Mouse (Mus musculus) kidney, postnatal 10 days (tissue): ENCODE data around the gene Tead2.

Experiments
- DNase-seq: peaks from one replicate; pipeline ENCODE4 v3.0.0; 2021; ENCODE audit warnings: mixed read lengths

Gene Tead2

DNA sequence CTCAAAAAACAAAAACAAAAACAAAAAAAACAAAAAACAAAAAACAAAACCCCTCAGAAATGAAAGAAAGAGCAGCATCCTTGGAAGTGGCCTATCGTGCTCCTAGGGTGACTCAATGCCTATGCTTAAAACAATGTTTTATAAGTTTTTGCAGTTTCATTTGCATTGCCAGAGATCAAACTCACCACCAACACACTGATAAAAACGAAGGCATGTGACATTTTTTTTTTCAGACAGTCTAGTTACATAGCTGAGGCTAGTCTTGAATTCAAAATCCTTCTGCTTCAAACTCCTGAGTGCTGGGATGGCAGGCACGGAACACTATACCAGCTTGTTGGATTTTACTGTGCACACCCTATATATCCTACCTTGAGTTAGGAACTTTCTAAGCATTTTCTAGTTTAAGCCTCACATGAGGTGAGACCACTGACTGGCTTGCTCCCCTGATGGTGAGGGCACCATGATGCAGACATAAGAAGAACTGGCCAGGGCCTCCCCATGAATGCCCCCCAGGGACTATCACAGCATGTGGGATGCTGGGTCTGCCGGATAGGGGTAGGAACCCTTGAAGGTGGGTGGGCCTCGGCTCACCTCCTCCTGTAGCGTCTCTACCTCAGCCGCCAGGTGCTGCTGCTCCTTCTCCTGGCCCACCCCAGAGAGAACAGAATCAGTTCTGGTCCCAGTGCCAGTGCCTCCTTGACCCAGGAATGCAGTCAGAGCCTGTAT lies 22.8 kb upstream of the Tead2 start:
- no peak for DNase-seq

DNA sequence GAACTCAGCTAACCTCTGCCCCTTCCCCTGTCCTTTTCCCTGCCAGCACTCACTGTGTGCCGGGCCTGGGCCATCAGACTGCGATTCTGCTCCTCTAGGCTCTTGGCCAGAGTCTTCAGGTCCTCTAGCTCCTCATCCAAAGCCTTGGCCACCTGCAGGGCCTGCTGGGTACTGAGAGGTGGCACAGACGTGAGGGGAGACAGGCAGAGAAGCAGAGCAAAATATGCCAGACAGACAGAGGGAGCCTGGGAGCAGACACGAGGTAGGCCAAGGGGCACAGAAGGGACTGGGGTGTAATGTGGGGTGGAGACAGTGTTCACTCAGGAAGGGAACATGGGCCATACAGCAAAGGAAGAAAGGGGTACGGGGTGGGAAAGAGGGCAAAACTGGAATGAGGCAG lies 22.1 kb upstream of the Tead2 start:
- no peak for DNase-seq

DNA sequence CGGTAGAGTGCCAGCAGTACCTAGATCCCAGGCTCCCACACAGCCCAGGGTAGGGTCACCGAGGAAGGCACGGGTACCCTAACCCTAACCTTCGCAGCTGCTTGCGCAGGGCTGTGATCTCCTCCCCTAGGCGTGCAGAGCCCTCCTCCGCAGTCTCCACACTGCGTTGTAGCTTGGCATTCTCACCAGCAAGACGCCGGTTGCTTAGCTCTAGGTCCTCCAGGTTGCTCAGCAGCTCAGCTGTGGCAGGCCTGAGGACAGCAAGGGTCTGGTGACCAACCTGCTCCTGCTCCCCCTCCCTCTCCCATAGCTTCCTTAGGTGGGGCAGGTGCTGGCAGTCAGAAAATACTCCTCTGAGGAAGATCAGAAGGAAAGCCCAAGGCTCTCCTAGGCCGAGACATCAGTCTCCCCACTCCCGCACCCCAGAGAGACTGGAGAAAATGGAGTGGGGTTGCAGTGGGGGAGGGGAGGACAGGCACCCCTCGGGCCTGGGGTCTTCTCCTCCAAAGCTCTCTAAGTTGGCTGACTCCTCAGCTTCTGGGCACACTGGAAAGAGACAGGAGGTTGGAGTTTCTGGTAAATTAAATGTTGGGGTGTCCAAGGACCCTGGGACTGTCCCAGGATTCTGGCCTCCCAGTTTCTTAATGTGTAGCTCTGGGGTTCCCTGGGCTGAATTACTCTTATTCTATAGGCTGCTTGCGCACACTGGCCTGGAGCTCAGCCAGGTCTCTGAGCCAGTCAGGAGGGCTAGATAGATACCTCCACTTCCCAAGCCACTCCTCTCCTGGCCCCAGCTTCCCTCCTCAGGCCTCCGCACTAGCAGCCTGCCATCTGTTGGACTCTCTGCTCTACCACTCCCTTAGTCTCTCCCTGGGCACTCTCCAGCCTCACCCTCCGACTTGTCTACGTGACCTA lies 21.4 kb upstream of the Tead2 start:
- DNase-seq = no peak

GRCm38 (mm10) chr7:45195341-45196175 lies 20.0 kb upstream of the Tead2 start:
- DNase-seq = no peak

GRCm38 (mm10) chr7:45196176-45196535 lies 19.4 kb upstream of the Tead2 start:
- no peak for DNase-seq

DNA sequence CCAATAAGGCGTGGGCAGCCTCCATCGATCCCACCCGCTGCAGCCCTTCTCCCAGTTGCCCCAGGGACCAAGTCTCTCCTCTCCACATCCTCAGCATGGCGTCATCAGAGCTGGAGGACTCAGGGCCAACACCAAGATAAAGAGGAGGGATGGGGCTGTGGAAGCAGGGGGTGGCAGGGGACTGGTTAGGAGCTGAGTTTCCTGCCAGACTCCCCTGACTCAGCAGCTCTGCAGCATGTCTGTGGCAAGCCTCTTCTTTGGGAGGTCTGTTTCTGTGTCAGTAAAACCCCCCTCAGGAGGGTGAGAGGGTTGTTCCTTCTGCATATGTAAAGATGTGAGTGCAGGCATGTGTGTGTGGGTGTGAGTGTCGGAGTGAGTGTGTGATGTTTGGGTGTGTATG lies 18.6 kb upstream of the Tead2 start:
- DNase-seq = no peak

- peak; percentile 86 for DNase-seq
These were observed 17.1 kb upstream of the Tead2 start for GRCm38 (mm10) chr7:45198435-45198834.

DNA sequence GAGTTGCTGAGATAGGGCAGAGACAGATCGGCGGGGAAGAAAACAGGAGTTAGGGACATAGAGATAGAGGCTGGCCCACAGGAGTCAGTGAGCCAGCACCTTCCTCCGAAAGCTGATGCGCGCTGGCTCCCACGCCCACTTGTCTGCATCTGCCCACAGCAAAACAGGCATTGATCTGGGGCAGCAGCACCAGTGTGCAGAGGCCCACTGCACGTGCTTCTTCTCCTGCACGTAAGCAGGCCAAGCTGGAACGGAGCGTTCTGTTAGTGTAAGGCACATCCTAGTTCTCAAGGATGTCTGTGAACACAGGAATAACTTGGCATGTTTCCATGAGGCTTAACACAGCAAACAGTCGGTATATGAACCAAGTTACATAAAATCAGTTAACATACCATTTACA lies 16.6 kb upstream of the Tead2 start:
- DNase-seq = no peak

DNA sequence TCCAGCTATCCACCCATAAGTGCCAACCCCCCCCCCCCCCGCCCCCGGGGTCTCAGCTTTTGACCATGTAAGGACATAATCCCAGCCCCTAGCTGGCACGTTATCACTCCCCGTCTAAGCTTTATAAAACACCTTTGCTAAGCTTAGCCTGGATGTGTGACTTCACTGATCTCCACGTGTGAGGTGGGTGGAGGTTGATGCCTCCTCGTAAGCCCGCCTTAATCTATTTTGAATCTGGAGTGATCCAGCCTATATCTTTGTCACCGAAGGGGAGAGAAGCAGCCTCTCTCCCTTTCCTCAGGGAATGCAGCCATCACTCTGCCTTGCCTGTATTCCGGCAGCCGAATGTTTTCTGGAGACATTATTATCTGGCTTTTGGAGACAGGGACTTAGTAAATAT lies 12.9 kb upstream of the Tead2 start:
- DNase-seq = no peak

DNA sequence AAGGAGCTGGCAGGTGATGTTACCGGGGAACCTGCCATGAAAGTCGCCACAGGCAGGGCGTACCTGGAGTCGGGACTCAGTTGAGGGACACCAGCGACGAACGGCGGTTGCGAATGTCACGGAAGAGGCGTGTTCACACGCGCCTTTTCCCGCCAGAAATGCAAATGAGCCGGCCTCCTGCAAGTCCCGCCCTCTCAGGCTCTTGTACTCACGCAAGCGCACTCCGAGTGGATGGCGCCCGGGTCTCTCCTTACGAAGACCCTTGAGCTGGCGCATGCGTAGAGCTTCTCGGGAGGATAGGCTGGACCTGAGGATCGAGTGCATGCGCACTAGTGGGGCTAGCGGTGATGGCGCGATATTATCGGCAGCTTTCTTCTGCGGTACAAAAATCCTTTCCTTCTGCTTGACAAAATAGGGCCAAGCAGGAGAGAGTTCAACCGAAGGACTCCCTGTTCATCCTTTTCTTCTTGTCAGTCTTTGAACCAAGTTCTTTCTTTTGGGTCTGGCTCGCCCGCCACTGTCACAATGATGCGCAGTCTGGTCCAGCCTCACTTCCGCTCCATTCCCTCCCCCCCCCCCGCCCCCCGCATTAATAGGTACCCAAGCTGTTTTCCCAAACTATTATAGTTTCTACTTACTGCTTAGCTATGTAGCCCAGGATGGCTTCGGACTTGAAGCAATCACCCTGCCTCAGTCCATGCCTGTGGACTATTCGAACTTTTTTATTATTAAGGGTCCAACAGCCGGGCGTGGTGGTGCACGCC lies 11.0 kb upstream of the Tead2 start, which contains the start of gene Ccdc155:
Gene Ccdc155, minus strand, starts transcription at position 513 of the 764 bp plus-strand sequence.
- peak; percentile 95 for DNase-seq

GRCm38 (mm10) chr7:45208260-45208659 lies 7.3 kb upstream of the Tead2 start:
- no peak for DNase-seq

GRCm38 (mm10) chr7:45211070-45211469 lies 4.5 kb upstream of the Tead2 start:
- no peak for DNase-seq

- no peak for DNase-seq
These were observed 3.7 kb upstream of the Tead2 start, which contains the start of gene Dkkl1 for GRCm38 (mm10) chr7:45211851-45212251. Gene Dkkl1, minus strand, starts transcription at chr7:45212147.

- no peak for DNase-seq
These were observed 3.2 kb upstream of the Tead2 start for GRCm38 (mm10) chr7:45212356-45212755.

GRCm38 (mm10) chr7:45213708-45214107 lies 1.8 kb upstream of the Tead2 start:
- no peak for DNase-seq

DNA sequence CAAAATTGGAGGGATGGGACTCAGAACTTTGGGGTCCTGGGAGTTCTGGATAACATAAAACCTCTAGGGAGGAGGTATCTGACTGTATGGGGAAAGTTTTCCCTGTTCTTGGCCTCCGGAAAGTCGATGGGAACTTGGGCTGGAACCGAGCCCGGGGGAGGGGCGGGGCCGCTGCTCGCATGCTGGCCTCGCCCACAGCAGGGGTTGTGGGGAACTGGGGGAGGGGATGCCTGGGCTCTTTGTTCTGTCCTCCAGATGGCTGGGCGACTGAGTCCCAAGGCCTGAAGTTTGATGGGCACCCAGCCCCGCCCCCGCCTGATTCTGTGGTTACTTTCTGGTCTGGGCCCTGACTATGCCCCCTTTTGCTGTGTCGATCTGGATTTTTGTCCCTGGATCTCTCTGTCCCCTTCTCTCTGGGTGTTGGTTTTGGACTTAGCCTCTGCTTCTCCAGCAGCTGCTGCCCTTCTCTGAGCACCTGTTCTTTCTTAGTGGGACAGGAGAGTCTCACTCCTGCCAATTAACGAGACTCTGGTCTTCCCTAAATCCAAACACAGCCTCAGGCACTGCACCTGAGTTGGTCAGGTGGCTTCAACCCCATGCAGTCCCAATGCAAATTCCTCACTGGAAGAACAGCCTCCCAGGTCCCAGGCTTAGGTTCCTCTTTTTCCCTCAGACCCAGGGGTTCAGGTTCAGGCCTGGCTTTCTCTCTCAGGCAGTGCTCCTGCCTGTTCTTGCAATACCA lies 1.1 kb downstream of the Tead2 start:
- DNase-seq = peak; percentile 94

GRCm38 (mm10) chr7:45221680-45222079 lies 6.1 kb downstream of the Tead2 start:
- no peak for DNase-seq

GRCm38 (mm10) chr7:45224826-45225225 lies 9.3 kb downstream of the Tead2 start:
- DNase-seq = no peak

GRCm38 (mm10) chr7:45226421-45226820 lies 10.9 kb downstream of the Tead2 start:
- no peak for DNase-seq

GRCm38 (mm10) chr7:45228548-45228947 lies 13.0 kb downstream of the Tead2 start:
- peak; percentile 5 for DNase-seq

GRCm38 (mm10) chr7:45229046-45229445 lies 13.5 kb downstream of the Tead2 start:
- no peak for DNase-seq
